In the genomic region with DNA sequence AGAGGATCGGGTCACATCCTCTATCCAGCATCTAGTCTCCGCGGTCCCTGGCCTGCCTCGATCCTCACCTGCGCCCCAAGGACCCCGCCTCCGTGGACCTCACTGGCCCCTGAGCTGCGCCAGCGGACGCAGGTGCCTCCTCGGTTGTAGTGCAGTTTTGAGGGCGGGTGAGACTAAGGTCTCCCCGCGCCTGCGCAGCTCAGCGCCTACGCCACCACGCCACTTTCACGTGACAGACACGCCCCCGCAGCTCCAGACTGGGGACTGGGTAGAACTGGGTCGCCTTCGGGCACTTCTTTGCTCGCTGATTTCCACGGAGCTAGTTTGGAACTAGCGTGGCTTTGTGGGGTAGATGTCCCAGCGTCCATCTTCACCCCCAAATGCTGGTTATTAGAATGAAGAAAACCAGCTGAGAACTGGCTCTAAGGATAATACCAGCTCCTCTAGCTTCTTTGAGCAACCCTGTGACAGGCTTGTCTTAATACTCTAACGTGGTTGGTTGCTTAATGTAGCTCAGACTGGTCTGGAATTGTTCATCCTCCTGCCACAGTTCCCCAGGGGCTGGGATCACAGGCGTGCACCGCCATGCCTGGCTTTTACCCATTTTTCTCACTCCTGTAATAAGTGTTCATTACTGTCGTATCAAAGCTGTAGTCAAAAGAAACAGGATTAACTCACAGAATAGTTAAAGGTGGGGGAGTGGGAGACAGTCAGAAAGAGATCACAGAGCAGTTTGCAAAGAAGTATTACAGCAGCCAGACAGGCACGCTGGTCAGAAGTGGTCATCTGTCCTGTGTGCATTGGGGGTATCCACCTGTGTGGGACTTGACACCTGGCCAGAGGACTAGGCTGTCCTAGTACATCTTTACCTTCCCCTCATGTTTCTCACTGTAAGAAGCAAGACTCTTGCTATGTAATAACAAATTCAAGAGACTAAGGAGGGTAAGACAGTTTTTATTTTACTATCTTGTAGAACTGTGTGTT, we compare ENCODE assay signal across 8 mouse cellular contexts. TPM values are rescaled to one million over a fixed set of nuclear protein-coding genes. Genes with fewer than 3 reads are reported as not detected.
DNase-seq lines count a peak whose midpoint lies in the region; ATAC-seq lines count a peak whose summit lies in the region.

A gene (minus strand): TSS at position 159 of the 984 bp plus-strand sequence.

- intact Hi-C loops in gastrocnemius, postnatal 14 days (cut with DNase I; ENCODE audit: low total_unique reads): no loop called here

- peak; percentile 91 for ATAC-seq in megakaryocyte, adult 5-6 weeks (ENCODE audit: poor library complexity, severe bottlenecking)

- peak; percentile 88 for DNase-seq in adrenal gland, adult 18-20 months (ENCODE audit: low spot score in 2 of 2)
- DNase-seq in embryo, embryonic 10.5 days (ENCODE audit: low spot score): peak; percentile 92
- peak; percentile 84 for DNase-seq in gastrocnemius, postnatal 14 days
- DNase-seq in induced T-regulatory cell, adult 2 months (ENCODE audit: low read depth): peak; percentile 91
- DNase-seq in left cerebral cortex, adult 8-10 months (ENCODE audit: low spot score in 2 of 2): peak; percentile 90 to 93
- peak; percentile 95 for DNase-seq in right cerebral cortex, adult 18-20 months
- peak; percentile 85 for DNase-seq in urinary bladder, adult 2 months (ENCODE audit: low spot score)

RNA-seq across cellular contexts. Expression of the gene that starts here (rescaled TPM):
- 100 to 1,000 TPM; 109 to 216 TPM for total RNA-seq in adrenal gland, adult 18-20 months (2021)
- total RNA-seq in gastrocnemius, postnatal 14 days (2021): 1 to 10 TPM; 8.4 to 9.7 TPM
- total RNA-seq in left cerebral cortex, adult 8-10 months (2022): 100 to 1,000 TPM; 121 to 133 (median 125) TPM
- total RNA-seq in megakaryocyte, adult 5-6 weeks (2015): 1.8 and 3.5 TPM in 2 replicates
- 2.6 and 3.6 TPM in 2 replicates for total RNA-seq in megakaryocyte, adult 5-6 weeks (2017)
- 52.2 and 61.9 TPM in 2 replicates for polyA plus RNA-seq in urinary bladder, adult 2 months (2012; rRNA removed)

Comparison
In these comparisons a context has a peak if more than half of its experiments do, and no peak if none do; other contexts are left out.
1. Peak in every context shown above with its lines: DNase-seq and ATAC-seq.
2. RNA of the gene that starts here (total RNA-seq): 109 to 216 TPM in adrenal gland, adult 18-20 months and 121 to 133 TPM in left cerebral cortex, adult 8-10 months; 8.4 to 9.7 TPM in gastrocnemius, postnatal 14 days and 1.8 to 3.6 TPM in megakaryocyte, adult 5-6 weeks; every median in the first group is over 10 times any median in the second.